Mouse (Mus musculus): ENCODE measurements around the gene Uqcc1.
"Not testable (repeated sequence)": the region's sequence is repeated elsewhere in the genome, so short reads cannot be mapped to it uniquely, and the experiment has no call there.

Gene Uqcc1

DNA sequence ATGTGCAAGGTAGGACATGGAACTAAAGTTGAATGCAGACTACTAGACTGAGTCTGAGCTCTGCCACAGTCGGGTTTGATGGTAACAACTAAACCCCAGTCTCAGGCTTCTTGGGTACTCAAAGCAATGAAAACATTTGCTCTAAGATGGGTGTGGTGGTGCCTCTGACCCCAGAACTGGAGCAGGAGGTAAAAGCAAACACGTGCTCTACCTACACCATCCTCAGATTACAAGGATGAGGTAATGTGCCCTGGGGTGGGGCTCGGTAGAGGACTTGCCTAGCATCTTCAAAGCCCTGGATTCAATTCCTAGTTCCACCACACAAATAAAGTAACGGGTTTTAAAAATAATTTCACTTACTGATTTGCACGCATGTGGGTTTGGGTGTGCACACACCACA, 77.6 kb downstream of the Uqcc1 start:
- no peak for DNase-seq (ENCODE audit: low spot score)

DNA sequence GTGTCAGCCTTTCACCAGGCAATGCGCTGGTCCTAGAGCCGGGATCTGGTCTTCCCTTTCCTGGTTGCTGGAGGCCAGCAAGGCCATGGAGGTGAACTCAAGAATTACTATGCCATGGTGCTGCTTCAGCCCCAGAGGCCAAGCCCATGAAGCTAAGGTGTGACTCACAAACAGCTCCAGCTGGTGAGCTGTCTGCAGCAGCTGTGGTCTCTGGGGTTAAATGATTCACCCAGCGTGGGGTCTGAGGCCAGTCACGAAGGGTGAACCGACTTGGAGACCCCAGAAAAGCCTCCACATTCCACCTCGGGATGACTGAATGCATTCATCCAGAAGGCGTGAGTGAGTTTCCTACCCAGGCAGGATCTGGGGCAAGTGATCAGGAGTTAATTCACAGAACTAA, 80.0 kb downstream of the Uqcc1 start:
- DNase-seq (ENCODE audit: low spot score), result no peak

DNA sequence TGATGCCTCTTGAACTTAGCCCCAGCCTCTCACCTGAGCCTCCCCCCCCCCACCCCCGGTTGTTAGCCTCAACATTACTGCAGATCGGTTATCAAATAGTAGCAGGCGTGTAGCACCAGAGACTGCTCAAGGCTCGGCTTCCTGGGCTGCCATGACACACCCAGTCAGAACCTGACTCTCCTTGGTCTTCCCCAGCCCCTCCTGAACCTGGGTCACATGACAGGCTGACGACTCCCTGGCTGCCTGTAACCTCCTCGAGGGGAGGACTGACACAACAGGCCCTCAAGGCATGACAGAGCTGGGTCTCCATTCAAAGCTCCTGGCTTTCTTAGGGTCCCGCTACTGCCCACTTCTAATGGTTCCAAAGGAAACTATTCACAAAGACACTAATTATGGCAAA, 80.6 kb downstream of the Uqcc1 start:
- no peak for DNase-seq (ENCODE audit: low spot score)

DNA sequence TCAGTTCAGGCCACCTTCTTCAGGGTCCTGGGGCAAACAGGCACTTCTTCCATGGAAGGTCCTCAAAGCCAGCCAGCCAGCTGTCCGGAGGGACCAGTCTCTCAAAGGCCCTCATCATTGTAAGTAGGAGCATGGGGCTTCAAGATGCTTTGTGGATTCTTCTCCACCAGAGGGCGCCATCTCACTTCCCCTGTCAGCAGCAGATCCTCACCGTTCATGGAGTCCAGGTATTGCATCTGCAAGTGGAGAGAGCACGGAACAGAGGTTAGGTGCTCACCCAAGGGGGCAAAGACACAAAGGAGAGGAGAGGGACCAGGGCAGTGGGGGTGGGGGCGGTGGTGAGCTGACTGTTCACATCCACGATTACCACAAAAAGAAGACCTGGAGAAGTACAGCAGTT, 81.8 kb downstream of the Uqcc1 start:
- DNase-seq (ENCODE audit: low spot score), result peak; percentile 83

DNA sequence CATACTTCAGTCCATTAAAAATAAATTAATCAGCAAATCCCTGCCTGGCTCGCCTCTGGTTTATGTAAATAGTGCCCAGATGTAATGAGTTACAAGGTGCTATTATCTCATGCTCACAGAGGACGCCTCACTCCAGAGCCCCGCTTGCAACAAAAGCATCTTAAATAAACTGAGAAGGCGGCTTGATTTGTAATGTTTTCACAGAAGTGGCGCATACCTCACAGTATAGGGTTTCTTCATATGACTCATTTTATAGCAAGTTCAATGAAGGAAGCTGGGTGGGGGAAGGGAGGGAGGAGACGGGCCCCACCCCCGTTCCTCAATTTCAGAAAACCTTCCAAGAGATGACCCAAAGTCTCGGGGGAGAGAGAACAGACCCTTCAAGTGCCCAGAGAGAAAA, 83.2 kb downstream of the Uqcc1 start:
- no peak for DNase-seq (ENCODE audit: low spot score)

DNA sequence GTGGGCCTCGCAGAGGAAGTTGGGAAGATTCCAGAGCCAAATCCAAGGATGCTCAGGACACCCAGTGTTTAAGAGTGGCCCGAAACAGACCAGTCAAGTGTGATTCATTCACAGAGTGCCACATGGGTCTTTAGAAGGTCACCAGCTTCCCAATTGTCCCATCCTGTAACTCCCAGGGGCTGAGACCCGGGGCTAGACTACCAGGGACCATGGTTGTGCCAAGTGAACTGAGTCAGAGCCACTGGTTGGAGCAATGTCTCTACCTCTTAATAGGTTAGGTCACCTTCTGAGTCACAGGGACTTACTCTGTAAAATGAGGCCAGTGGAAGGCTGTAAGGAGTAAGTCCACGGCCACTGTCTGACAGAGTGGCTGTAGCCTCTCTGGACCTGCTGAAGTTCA, 91.1 kb downstream of the Uqcc1 start:
- no peak for DNase-seq (ENCODE audit: low spot score)

DNA sequence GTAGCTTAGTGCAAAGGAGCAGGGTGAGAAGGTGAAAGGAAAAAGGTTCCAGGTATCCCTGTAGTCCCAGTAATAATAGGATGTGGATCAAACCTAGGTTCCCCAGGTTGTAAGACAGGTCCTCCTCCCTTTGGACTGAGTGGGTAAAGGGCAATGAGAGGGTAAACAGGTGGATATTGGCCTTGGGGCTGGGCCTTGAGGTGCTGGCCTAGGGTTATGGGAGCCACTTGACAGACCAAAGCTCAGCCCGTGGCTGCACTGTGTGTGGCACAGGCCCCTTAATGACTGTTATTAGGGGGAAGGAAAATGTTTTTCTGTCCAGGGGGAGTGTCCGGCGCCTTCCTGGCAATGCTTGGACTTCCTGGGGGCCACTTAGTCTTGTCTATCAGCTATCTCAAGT, 92.1 kb downstream of the Uqcc1 start:
- DNase-seq (ENCODE audit: low spot score), result no peak

DNA sequence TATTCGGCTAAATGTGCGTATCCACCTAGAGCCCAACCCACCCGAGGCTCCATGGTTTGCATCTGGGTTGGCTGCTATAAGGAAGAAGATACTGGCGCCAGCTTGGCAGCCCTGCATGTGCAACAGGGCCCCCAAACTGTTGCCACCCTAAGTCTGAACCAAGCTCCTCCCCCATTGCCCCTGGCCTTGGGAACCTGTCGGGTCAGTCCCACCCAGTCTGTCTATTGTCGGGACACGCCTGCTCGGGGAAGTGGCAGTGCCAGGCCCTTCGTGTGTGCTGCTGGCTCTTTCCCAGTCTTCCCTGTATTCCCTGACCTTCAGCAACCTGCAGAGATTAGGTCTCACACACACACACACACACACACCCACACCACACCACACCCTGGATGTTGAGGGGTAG, 95.4 kb downstream of the Uqcc1 start, which contains the start of gene Fam83c:
TSS of gene Fam83c (minus strand) at position 123 of the 400 bp plus-strand sequence.
- no peak for DNase-seq (ENCODE audit: low spot score)

DNA sequence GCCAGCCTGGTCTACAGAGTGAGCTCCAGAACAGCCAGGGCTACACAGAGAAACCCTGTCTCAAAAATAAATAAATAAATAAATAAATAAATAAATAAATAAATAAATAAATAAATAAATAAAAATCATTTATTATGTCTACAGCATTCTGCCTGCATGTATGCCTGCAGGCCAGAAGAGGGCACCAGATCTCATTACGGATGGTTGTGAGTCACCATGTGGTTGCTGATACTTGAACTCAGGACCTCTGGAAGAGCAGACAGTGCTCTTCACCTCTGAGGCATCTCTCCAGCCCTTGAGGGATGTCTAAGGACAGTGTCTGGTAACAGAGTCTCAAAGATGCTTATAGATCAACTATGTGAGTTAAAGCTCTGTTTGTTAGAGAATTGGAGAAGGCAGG, 98.0 kb downstream of the Uqcc1 start:
- not testable (repeated sequence) for DNase-seq (ENCODE audit: low spot score)

DNA sequence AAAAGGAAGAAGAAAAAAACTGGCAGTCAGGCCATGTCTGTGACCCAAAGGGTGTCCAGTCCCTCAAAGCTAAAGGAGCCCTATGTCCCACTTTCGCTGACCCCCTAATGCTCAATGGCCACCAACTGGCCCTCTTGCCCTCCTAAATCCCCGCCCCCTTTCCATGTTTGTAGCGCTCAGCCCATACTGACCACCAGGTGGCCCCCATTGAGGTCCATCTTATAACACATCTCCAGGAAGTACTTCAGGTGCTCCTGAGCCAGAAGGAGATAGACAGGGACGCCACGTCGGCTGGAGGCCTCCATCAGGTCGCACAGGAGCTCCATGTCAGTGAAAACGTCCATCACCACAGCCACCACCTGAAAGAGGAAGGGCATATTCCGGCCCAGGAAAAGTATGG, 98.8 kb downstream of the Uqcc1 start:
- DNase-seq (ENCODE audit: low spot score), result no peak

DNA sequence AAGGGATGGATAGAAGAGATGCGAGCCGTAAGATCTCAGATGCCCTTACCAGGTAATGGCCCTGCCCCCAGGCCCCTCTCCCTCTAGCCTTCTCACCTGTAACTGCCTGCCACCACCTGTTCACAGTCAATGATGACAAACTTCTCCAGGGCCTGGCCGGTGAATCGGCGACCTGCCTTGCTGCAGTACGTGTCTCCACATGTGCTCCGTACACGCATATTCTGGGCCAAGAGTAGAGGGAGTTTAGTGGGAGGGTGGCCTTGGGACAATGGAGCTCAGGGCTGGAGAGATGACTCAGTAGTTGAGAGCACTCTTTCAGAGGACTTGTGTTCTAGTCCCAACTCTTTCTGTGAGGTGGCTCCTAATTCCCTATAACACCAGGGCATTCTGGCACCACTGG, 99.3 kb downstream of the Uqcc1 start:
- DNase-seq (ENCODE audit: low spot score), result no peak

DNA sequence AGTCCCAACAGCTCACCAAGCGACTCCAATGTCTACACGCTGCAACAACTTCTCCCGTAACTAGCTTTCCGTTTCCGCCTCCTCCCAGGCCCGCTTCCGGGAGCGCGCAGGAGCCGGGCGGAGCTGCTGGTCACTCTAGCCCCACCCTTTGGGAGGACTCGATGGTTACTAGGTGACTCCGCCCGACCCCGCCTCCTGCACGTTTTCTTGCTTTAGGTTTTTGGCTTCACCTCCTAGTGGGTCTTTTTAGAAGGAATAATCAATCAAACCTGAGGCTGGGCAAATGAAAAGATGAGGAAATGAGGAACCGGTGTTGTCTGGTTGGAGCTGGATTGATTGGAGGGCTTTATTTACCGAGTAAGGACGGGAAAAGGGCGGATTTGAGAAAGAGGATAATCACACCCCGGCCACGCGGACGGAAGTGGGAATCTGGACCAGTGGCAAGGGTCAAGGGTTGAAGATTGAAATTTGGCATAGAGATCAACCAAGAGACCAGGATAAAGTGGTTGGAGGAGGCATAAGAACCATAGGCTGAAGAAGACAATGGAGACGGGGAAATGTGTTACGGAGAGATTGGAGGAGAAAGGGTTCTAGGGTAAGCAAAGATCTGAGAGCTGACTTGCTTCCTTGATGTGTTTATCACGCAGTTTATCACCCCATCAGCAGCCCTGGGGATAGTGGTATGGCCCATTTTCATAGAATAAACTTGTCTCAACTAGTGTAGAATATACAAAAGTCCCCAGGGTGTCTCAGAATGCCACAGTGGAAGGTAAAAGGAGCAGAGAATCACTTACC, 103.3 kb downstream of the Uqcc1 start, which contains the start of gene Eif6:
TSS of gene Eif6 (minus strand) at position 296 of the 795 bp plus-strand sequence.
- DNase-seq (ENCODE audit: low spot score), result peak; percentile 77

DNA sequence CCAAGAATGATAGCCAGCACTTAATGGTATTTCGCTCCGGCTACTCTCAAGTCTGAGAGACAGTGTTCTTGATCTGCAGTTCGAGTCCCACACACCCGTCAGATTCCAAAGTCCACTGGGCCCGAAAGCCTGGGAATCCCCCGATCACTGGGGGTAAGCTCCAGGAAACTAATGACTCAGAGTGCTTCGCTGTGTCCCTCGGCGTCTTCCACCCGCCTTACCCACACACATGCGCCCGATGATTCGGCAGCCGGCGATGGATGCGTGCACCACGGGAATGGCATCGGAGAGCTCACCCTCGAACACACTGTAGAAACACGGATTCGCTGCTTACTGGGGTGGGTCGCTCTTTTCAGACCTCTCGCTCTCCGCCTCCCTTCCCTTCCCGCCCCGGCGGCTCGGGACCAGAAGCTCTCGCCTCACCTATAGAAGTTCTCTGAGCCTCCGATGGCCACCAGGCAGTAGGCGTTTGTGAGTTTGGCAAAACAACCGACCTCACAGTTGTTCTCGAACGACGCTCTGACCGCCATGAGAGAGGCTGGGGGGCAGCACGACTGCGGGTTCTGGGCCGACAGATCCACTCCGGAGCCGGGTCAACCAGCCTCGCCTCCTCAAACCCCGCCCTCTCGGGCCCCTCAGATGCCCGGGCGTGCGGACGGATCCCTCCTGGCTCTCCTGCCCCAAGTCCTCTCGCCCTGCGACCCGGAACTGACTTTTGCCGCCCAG, 104.0 kb downstream of the Uqcc1 start:
- DNase-seq (ENCODE audit: low spot score), result peak; percentile 31

DNA sequence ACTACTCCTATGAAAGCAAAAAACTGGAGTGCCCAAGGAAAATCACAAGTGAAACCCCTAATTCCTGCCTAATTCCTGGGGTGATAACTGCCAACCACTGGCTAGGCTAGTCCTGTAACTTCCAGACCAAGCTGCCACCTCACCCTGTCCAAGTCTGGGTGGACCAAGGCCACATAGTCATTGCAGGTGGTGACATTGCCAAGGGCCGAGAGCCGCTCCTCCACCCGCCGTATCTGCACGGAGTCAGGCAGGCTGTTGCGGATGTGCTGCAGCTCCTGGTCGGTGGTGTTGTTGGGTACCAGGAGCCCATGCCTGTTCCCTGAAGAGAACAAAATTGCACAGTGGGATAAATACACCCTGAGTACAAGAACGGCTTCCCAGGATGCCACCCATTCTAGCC, 106.4 kb downstream of the Uqcc1 start:
- DNase-seq (ENCODE audit: low spot score), result no peak

DNA sequence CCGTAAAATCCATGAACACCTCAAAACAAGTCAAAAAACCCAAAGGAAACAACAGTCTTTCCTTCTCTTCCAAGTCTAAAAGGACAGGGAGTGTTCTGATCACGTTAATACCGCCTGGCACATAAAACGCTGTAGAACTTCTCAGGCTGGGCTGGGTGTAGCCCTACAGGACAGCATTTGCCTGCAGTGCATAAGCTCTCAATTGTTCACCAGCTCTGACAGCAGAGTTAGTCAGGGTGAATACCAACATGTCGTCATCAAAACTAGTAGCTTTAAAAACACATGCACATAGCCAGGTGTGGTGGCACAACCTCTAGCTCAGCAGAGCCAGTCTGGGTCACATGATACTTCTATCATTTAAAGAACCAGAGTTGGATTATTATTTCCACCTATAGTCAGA, 109.3 kb downstream of the Uqcc1 start:
- no peak for DNase-seq (ENCODE audit: low spot score)

DNA sequence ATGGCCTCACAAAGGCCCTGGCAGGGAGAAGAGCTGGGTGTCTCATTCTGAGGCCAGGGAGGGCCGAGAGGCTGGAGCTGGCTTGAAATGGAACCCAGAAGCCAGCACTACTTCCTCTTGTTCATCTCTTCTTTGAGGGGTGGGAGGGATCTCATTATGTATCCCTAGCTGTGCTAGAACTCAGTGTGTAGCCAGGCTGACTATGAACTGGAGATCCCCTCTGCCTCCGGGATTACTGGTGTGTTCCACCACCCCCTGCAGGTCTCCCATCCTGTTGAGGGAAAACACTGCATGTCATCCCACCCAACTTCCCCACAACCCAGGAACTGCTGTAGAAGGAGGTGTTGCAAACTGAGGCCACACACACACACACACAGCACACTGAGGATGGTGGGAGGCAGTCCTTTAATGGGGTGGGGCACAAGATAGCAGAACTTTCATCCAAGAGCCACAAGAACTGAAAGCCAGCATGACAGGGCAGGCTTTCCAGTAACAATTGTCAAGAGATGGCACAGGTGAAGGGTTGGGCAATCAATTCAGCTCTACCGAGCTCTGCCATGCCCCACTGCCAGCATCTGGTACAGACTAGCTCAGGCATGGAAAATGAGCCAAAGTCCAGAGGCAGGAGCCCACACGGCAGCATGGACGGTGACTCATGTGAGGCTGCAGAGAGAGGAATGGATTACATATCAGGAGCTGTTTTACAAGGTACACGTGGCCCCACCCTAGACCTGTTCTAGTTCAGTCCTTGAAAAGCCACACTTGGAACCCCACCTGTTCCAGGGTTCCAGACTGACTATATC, 110.5 kb downstream of the Uqcc1 start:
- no peak for DNase-seq (ENCODE audit: low spot score)

DNA sequence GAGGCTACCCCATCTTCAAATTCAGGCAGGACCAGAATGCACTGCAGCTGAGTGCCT, 110.9 kb downstream of the Uqcc1 start, which contains the start of gene BC029722:
TSS of gene BC029722 (minus strand) at position 35 of the 57 bp plus-strand sequence.
- DNase-seq (ENCODE audit: low spot score), result no peak

DNA sequence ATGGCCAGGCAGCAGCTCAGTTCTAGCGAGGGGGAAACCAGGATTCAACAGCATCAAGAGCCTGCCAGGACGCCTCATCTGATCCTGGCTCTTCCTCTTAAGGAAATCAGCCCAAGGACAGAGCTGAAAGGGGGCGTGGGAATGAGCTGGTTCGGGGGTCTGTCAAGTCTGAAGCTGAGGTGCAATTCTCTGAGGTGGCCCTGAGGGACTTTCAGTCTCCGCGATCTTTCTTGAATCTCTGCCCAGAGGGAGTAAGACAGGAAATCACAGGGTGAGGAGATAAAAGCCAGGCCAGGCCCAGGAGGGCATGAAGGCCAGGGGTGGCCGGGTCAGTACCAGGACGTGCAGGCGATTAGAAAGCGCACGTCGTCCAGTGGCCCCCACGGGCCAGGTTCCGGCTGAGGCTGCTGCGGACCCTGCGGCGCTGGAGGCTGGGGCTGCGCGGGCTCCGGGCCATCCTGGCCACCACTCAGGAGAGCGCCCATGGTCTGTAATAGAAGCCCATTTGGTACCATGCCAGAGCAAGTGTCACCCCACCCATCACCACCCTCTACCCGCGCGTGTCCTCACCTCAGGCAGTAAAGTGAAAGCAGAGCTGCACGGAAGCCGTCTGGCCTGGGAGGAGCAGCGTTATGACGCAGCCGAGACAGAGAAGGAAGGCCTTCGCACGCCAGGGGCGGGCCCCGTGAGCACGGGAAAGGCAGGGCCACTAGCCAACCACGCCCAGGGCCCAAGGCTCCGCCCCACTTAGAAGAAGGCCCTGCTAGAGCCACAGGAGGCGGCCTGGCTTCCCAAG, 111.3 kb downstream of the Uqcc1 start:
- peak; percentile 94 for DNase-seq (ENCODE audit: low spot score)

DNA sequence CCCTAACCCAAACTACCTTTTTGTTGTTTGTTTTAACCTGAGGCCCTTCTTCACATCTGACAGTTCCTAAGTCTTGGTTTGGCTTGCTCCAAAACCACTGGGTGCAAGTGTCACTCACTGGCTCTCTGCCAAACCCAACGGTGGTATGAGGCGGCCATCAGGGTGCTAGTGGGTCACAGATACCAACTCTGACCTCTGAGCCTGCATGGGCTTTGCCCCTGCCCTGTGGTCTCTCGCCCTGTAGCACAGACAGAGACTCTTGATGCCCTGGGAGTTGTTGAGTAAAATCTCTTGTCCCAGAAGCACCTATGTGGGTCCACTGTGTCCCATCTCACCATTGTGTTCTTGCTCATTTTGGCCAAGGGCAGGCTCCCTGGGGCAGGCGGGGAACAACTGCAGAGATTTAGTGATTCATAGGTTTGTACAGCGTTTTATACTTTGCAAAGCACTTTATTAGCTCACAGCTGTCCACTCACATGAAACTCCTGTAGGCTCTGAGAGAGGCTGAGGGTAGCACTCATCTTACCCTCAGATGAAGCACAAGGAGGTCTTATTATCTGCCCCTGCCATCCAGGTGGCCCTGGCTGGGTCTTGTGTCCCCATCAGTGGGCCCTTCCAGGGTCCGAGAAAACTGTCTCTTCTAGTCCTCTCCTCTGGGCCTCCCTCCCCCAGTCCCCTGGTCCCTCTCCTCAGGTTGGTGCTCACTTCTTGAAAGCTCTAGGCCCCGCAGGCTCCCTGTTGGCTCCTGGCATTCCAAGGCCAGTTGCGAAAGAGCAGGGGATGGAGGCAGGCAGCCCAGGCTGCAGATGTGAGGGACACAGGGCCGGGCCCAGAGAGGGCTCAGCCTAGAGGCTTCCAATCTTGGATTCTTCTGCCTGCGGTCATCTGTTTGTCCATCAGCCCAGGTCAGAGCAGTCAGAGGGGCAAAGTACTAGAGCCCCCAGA, 112.5 kb downstream of the Uqcc1 start:
- DNase-seq (ENCODE audit: low spot score), result no peak

DNA sequence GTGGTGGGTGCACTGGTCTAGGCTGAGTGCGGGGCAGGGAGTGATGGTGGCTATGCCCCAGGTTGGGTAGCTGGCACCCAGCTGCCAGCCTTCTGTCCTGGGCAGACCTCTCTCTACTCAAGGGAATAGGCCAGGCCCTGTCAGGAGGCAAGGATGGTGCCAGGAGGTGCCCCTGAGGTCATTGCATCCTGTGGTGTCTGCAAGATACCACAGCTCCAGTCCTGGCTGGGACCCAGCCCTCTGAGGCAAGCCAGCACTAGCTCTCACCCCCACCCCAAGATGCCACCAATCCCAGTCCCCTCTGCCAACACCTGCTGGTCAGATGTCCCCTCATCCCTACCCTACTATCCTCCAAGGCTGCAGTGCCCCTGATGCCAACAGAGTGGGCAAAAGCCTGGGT, 113.9 kb downstream of the Uqcc1 start:
- DNase-seq (ENCODE audit: low spot score), result no peak

DNA sequence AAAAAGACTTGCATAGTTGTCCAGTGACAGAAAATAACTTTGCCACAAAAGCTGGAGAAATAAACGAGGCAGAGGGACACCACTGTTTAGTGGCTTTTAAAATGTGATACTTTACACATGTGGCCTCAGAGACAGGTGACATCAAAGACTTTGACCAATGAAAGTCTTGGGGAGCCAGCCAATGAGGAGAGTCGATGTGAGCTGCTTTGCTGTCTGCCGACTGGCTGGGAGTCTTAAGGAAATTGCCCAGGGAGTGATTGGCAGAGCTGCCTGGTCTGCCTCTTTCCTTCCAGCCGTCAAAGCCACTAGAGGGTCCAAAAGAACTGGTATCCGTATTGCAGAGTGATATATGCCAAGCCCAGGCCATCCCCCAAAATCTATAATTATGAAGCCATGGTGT, 115.3 kb downstream of the Uqcc1 start:
- DNase-seq (ENCODE audit: low spot score), result no peak
